ENCODE assay signal across 19 mouse cellular contexts in the genomic region with DNA sequence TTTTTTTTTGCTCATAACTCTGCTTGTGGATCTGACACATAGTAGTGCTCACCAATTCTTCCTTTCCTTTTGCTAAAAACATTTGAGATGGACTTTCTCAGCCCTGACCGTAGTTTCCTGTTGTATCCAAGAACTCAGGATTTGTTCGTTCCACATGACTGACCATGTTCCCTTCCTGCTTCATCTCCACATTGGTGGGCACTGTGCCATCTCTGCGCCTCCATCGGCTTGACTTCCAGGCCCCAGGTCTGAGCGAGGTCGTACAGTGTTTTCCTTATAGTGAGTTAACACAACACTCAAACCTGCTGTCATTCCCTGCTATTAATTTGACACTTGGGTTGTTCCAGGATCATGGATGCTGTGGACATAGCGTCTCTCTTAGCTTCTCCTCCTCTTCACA.
A peak's percentile ranks its signal among the peaks of the same experiment; 100 is the strongest.
DNase-seq lines count a peak whose midpoint lies in the region; ATAC-seq lines count a peak whose summit lies in the region.
"Had no signal": no experiment of that assay in that cellular context is flagged by ENCODE, and none has a peak within 500 bp of the region (broad histone marks: within the 10 kb centered on the region; RNA-seq: fewer than 3 reads in every experiment).

No protein-coding gene starts in this region.

- 37% methylated on average over 7 of the region's 7 CpGs for WGBS in kidney, embryonic 16.5 days

- H3K4me2 ChIP-seq in kidney, embryonic 16.5 days (replicated peaks; ENCODE audit: low read depth, low read length): no peak overlapping the region
- H3K4me2 ChIP-seq: embryonic facial prominence, embryonic 15.5 days; hindbrain, embryonic 15.5 days; intestine, embryonic 15.5 days; limb, embryonic 12.5 days; liver, embryonic 11.5 days; midbrain, embryonic 13.5 days had no signal

- no peaks in the 10 kb centered on the region for H3K27me3 ChIP-seq in kidney, embryonic 16.5 days (ENCODE audit: insufficient read depth, low read length)
- H3K27me3 ChIP-seq: embryonic facial prominence, embryonic 15.5 days; hindbrain, embryonic 15.5 days; intestine, embryonic 15.5 days; limb, embryonic 12.5 days; midbrain, embryonic 13.5 days had no signal

- no peak overlapping the region for H3K27ac ChIP-seq in kidney, embryonic 16.5 days (ENCODE audit: low read length)
- H3K27ac ChIP-seq: embryonic facial prominence, embryonic 15.5 days; gastrocnemius, adult 2 months; hindbrain, embryonic 15.5 days; intestine, embryonic 15.5 days; layer of hippocampus, adult 2 months; limb, embryonic 12.5 days; midbrain, embryonic 13.5 days had no signal

- DNase-seq in cerebellum, postnatal 10 days: peak; percentile 84 to 87
- DNase-seq in kidney, adult 11 months: peak; percentile 71
- DNase-seq in kidney, adult 9 months: peak; percentile 87
- DNase-seq in kidney, postnatal 25 days: peak; percentile 90
- DNase-seq in spleen, postnatal 4 days (ENCODE audit: low spot score in 2 of 2): no peak
- DNase-seq: gastrocnemius, adult 2 months; heart, postnatal 36 days; lung, adult 2 months; lung, postnatal 14 days had no signal

- no peak for ATAC-seq in cerebellum, adult (ENCODE audit: insufficient number of reproducible peaks, low FRiP score, low TSS enrichment)
- ATAC-seq in kidney, embryonic 16.5 days (ENCODE audit: low FRiP score, low TSS enrichment): no peak
- ATAC-seq: forebrain, embryonic 14.5 days; intestine, embryonic 15.5 days; midbrain, embryonic 13.5 days had no signal

- no peak overlapping the region for H3K4me3 ChIP-seq in kidney, embryonic 16.5 days (ENCODE audit: low read length)
- H3K4me3 ChIP-seq: embryonic facial prominence, embryonic 15.5 days; gastrocnemius, adult 2 months; hindbrain, embryonic 15.5 days; intestine, embryonic 15.5 days; layer of hippocampus, adult 2 months; limb, embryonic 12.5 days; midbrain, embryonic 13.5 days had no signal

- H3K4me1 ChIP-seq in kidney, embryonic 16.5 days (ENCODE audit: insufficient read depth, low read length): peaks cover 25% of the 10 kb centered on the region
- H3K4me1 ChIP-seq: embryonic facial prominence, embryonic 15.5 days; intestine, embryonic 15.5 days had no signal

- H3K9me3 ChIP-seq in kidney, embryonic 16.5 days (ENCODE audit: low read length): no peaks in the 10 kb centered on the region
- H3K9me3 ChIP-seq: embryonic facial prominence, embryonic 15.5 days; hindbrain, embryonic 15.5 days; intestine, embryonic 15.5 days; limb, embryonic 12.5 days; midbrain, embryonic 13.5 days had no signal

- H3K9ac ChIP-seq in kidney, embryonic 16.5 days (replicated peaks; ENCODE audit: low read length): no peak overlapping the region
- H3K9ac ChIP-seq: embryonic facial prominence, embryonic 15.5 days; hindbrain, embryonic 15.5 days; intestine, embryonic 15.5 days; limb, embryonic 12.5 days; midbrain, embryonic 13.5 days had no signal

- H3K36me3 ChIP-seq in kidney, embryonic 16.5 days (ENCODE audit: insufficient read depth, low read length): peaks cover 11% of the 10 kb centered on the region; the same call in 1 of the 2 replicates
- H3K36me3 ChIP-seq: intestine, embryonic 15.5 days had no signal

Comparison
In these comparisons a context has a peak if more than half of its experiments do, and no peak if none do; other contexts are left out.
1. DNase-seq: peak in cerebellum, postnatal 10 days (2 of 2), kidney, adult 11 months (single experiment), kidney, adult 9 months (single experiment) and kidney, postnatal 25 days (2 of 2); none in spleen, postnatal 4 days (0 of 2).